Mouse (Mus musculus): ENCODE measurements around the gene Fam216a. TPM values are rescaled to one million over a fixed set of nuclear protein-coding genes. Genes with fewer than 3 reads are reported as not detected.
"Not testable (repeated sequence)": the region's sequence is repeated elsewhere in the genome, so short reads cannot be mapped to it uniquely, and the experiment has no call there.

Gene Fam216a
- total RNA-seq, 2 experiments from 2014 or later: 9.7 to 11.9 TPM

- DNase-seq: no peak
These were observed 48.6 kb downstream of the Fam216a start for GRCm38 (mm10) chr5:122323523-122323922.

GRCm38 (mm10) chr5:122320205-122320781 lies 51.9 kb downstream of the Fam216a start:
- DNase-seq: no peak

- DNase-seq: peak in 1 of 2 experiments; percentile 56
These were observed 52.5 kb downstream of the Fam216a start for GRCm38 (mm10) chr5:122319474-122320204.

- DNase-seq: not testable (repeated sequence)
These were observed 53.2 kb downstream of the Fam216a start for GRCm38 (mm10) chr5:122318976-122319375.

GRCm38 (mm10) chr5:122318100-122318499 lies 54.1 kb downstream of the Fam216a start:
- DNase-seq: peak; percentile 57 to 75

- peak; percentile 51 to 64 for DNase-seq
These were observed 54.7 kb downstream of the Fam216a start for GRCm38 (mm10) chr5:122317329-122318045.

GRCm38 (mm10) chr5:122314966-122315667 lies 57.0 kb downstream of the Fam216a start:
- peak; percentile 95 to 97 for DNase-seq

Other genes with a start within 250 kb of the Fam216a start
- not detected for gene Ccdc63, start 231.5 kb downstream of the Fam216a start, total RNA-seq (2021)
- gene Ppp1cc, start 214.1 kb downstream of the Fam216a start, total RNA-seq (2021): 100 to 1,000 TPM; 105 to 113 TPM
- 1 to 10 TPM; 1.7 to 6.8 TPM for gene Hvcn1, start 165.6 kb downstream of the Fam216a start, total RNA-seq (2021)
- 1 to 10 TPM; 2.8 to 4.9 TPM for gene Tctn1, start 107.9 kb downstream of the Fam216a start, total RNA-seq (2021)
- 100 to 1,000 TPM; 112 to 135 TPM for gene Pptc7, start 88.0 kb downstream of the Fam216a start, total RNA-seq (2021)
- gene Rad9b, start 18.1 kb downstream of the Fam216a start, total RNA-seq (2021): 1 to 10 TPM in 1 of 2 experiments, under 1 TPM in 1; 0.52 to 2.1 TPM
- 100 to 1,000 TPM in 1 of 2 experiments, 10 to 100 TPM in 1; 99.3 to 111 TPM for gene Vps29, start 18.0 kb downstream of the Fam216a start, total RNA-seq (2021)
- 10 to 100 TPM; 31.8 to 33.0 TPM for gene Gpn3, start 488 bp downstream of the Fam216a start, total RNA-seq (2021)
- gene Arpc3, start 19.5 kb upstream of the Fam216a start, total RNA-seq (2021): 10 to 100 TPM; 92.8 to 97.7 TPM
- gene Anapc7, start 49.3 kb upstream of the Fam216a start, total RNA-seq (2021): 10 to 100 TPM; 31.8 to 32.4 TPM
- gene Atp2a2, start 129.9 kb upstream of the Fam216a start, total RNA-seq (2021): over 10,000 TPM; 12,284 to 12,648 TPM
- 10 to 100 TPM; 68.8 to 69.9 TPM for gene Ift81, start 242.2 kb upstream of the Fam216a start, total RNA-seq (2021)